Mouse (Mus musculus) CH12.LX (cell line): ENCODE measurements at regions not wholly inside any gene's neighbourhood (a gene's known extent, or its start where the extent isn't known, plus 50 kb on each side); places are given as distances from the start of the nearest gene placed in this dataset.

Experiments used
- DNase-seq: peaks from one replicate; pipeline ENCODE4 v3.0.0-alpha.2; 2013; ENCODE audit errors: extremely low read depth
- H3K27ac ChIP-seq: 2 replicates; pipeline ENCODE4 v1.5.1; 2012; ENCODE audit warnings: low read depth, mild to moderate bottlenecking, control low read depth, moderate library complexity; ENCODE audit not compliant: insufficient read depth
- H3K27me3 ChIP-seq: replicated peaks from 2 replicates; pipeline ENCODE3; 2012; ENCODE audit warnings: inconsistent platforms
- H3K36me3 ChIP-seq, 2 experiments: replicated peaks in 1 of 2; 2 replicates each; pipeline versions ENCODE3 to v1.6.1; 2012; ENCODE audit warnings: inconsistent platforms in 1 of 2, low read length in 1 of 2, mild to moderate bottlenecking in 1 of 2, mixed read lengths in 1 of 2, moderate library complexity in 1 of 2; ENCODE audit not compliant: control insufficient read depth in 1 of 2, insufficient read depth in 1 of 2
- H3K4me1 ChIP-seq, 2 experiments: 2 replicates each; pipeline ENCODE4 v1.6.1; 2012; ENCODE audit warnings: inconsistent platforms in 1 of 2, moderate library complexity in 1 of 2; ENCODE audit not compliant: insufficient read depth in 2 of 2, control insufficient read depth in 1 of 2
- H3K4me2 ChIP-seq: 2 replicates; pipeline ENCODE4 v1.6.1; 2012; ENCODE audit warnings: low read depth, mild to moderate bottlenecking, control low read depth; ENCODE audit not compliant: poor library complexity, insufficient read depth, severe bottlenecking
- H3K4me3 ChIP-seq, 3 experiments: fragments of 150-350 bp in 1 of 3; sonication (generic) in 1 of 3; replicated peaks in 1 of 3; 2 replicates each; pipeline versions ENCODE3 to v1.5.1; 2011 to 2012; ENCODE audit warnings: low read depth in 2 of 3, low read length in 2 of 3, mild to moderate bottlenecking in 2 of 3, moderate library complexity in 2 of 3, control low read depth in 1 of 3, improper control_type of control experiment in 1 of 3, inconsistent platforms in 1 of 3, mixed read lengths in 1 of 3; ENCODE audit not compliant: poor library complexity in 1 of 3
- H3K79me2 ChIP-seq: replicated peaks from 2 replicates; pipeline ENCODE4 v1.6.1; 2012; ENCODE audit warnings: mild to moderate bottlenecking, moderate library complexity; ENCODE audit not compliant: control insufficient read depth, poor library complexity, insufficient read depth, severe bottlenecking; ENCODE audit errors: extremely low read depth
- H3K9ac ChIP-seq: 2 replicates; pipeline ENCODE4 v1.6.1; 2012; ENCODE audit warnings: low read depth, mild to moderate bottlenecking, control low read depth, moderate library complexity; ENCODE audit not compliant: insufficient read depth
- H3K9me3 ChIP-seq: replicated peaks from 2 replicates; pipeline ENCODE3; 2012; ENCODE audit warnings: low read length, inconsistent platforms, mixed read lengths
- BHLHE40 ChIP-seq: IDR thresholded peaks from 2 replicates; pipeline ENCODE4 v1.6.1; 2011; ENCODE audit warnings: mild to moderate bottlenecking, low read depth, low read length, improper control_type of control experiment
- CTCF ChIP-seq, 2 experiments: IDR thresholded peaks in 1 of 2; conservative IDR thresholded peaks in 1 of 2; 2 replicates each; pipeline ENCODE4 v1.5.1; 2011 to 2012; ENCODE audit warnings: low read depth in 2 of 2, low read length in 2 of 2, improper control_type of control experiment in 1 of 2, inconsistent platforms in 1 of 2, mild to moderate bottlenecking in 1 of 2, moderate library complexity in 1 of 2
- HCFC1 ChIP-seq: IDR thresholded peaks from 2 replicates; pipeline ENCODE4 v1.6.1; 2012; ENCODE audit warnings: low read depth, mild to moderate bottlenecking, inconsistent platforms, low read length, improper control_type of control experiment
- JUN ChIP-seq: IDR thresholded peaks from 2 replicates; pipeline ENCODE4 v1.6.1; 2011; ENCODE audit warnings: low read depth, mild to moderate bottlenecking, low read length, improper control_type of control experiment, moderate library complexity; ENCODE audit not compliant: insufficient read depth
- JUND ChIP-seq: conservative IDR thresholded peaks from 2 replicates; pipeline ENCODE4 v1.6.1; 2011; ENCODE audit warnings: low read depth, low read length, improper control_type of control experiment
- MAFK ChIP-seq: IDR thresholded peaks from 2 replicates; pipeline ENCODE4 v1.6.1; 2011; ENCODE audit warnings: low read length, improper control_type of control experiment; ENCODE audit not compliant: insufficient replicate concordance
- MAZ ChIP-seq: IDR thresholded peaks from 2 replicates; pipeline ENCODE4 v1.6.1; 2012; ENCODE audit warnings: low read depth, mild to moderate bottlenecking, inconsistent platforms, low read length, improper control_type of control experiment, moderate library complexity
- MEF2A ChIP-seq: IDR thresholded peaks from 2 replicates; pipeline ENCODE4 v1.6.1; 2014; ENCODE audit warnings: low read depth, mild to moderate bottlenecking, inconsistent platforms, low read length, improper control_type of control experiment, borderline replicate concordance
- MXI1 ChIP-seq: IDR thresholded peaks from 2 replicates; pipeline ENCODE4 v1.6.1; 2011; ENCODE audit warnings: mild to moderate bottlenecking, low read depth, low read length, improper control_type of control experiment
- MYC ChIP-seq: IDR thresholded peaks from 2 replicates; pipeline ENCODE4 v1.6.1; 2011; ENCODE audit warnings: low read depth, mild to moderate bottlenecking, improper control_type of control experiment, low read length
- NELFE ChIP-seq: IDR thresholded peaks from 2 replicates; pipeline ENCODE4 v1.6.1; 2011; ENCODE audit warnings: low read depth, low read length, improper control_type of control experiment
- RAD21 ChIP-seq: IDR thresholded peaks from 2 replicates; pipeline ENCODE4 v1.6.1; 2011; ENCODE audit warnings: low read depth, mild to moderate bottlenecking, low read length, improper control_type of control experiment, moderate library complexity
- SMC3 ChIP-seq: IDR thresholded peaks from 2 replicates; pipeline ENCODE4 v1.6.1; 2011; ENCODE audit warnings: low read depth, low read length, improper control_type of control experiment
- TBP ChIP-seq: conservative IDR thresholded peaks from 2 replicates; pipeline ENCODE4 v1.6.1; 2011; ENCODE audit warnings: low read depth, low read length, improper control_type of control experiment
- TCF12 ChIP-seq: IDR thresholded peaks from 2 replicates; pipeline ENCODE4 v1.6.1; 2014; ENCODE audit warnings: low read depth, mild to moderate bottlenecking, inconsistent platforms, low read length, improper control_type of control experiment
- ZC3H11A ChIP-seq: IDR thresholded peaks from 2 replicates; pipeline ENCODE4 v1.6.1; 2012; ENCODE audit warnings: low read depth, mild to moderate bottlenecking, inconsistent platforms, low read length, improper control_type of control experiment
- ZKSCAN1 ChIP-seq: IDR thresholded peaks from 2 replicates; pipeline ENCODE4 v1.6.1; 2012; ENCODE audit warnings: low read depth, inconsistent platforms, low read length, improper control_type of control experiment, borderline replicate concordance
- dilution Hi-C: fragments of 300-500 bp; cut with MboI; formaldehyde crosslinking; loops from 2 replicates; pipeline ENCODE4 v1.14.3; 2020; ENCODE audit warnings: low sequenced_read_pairs; ENCODE audit not compliant: extremely low pct_unique_long_range_greater_than_20kb, extremely low pct_ligation_motif_present
- in situ Hi-C: fragments of 300-500 bp; cut with MboI; formaldehyde crosslinking; loops from 3 replicates; pipeline ENCODE4 v1.14.3; 2019; ENCODE audit warnings: low sequenced_read_pairs, low pct_ligation_motif_present, low pct_unique_long_range_greater_than_20kb, mixed read lengths

- Histone ChIP-seq H3K27me3 (no peaks in the 10 kb centered on the region), H3K9me3 (no peaks in the 10 kb centered on the region), H3K27ac (no peak overlapping the region), H3K79me2 (no peaks in the 10 kb centered on the region), H3K9ac (no peak overlapping the region), H3K4me1 (no peaks in the 10 kb centered on the region)
- DNase-seq: no peak
- dilution Hi-C loops (no loop called here), in situ Hi-C loops (no loop called here)
- TF ChIP-seq TBP (no peak), MXI1 (no peak), MAZ (no peak), TCF12 (no peak), BHLHE40 (no peak), NELFE (no peak), ZKSCAN1 (no peak), JUND (no peak), ZC3H11A (no peak), HCFC1 (no peak), MAFK (no peak), JUN (no peak)
- TF ChIP-seq, all 38 proteins: peak for 0
- no peak overlapping the region for H3K4me3 ChIP-seq
- H3K36me3 ChIP-seq: no peaks in the 10 kb centered on the region
- no peak overlapping the region for H3K4me2 ChIP-seq
Observed at GRCm38 (mm10) chr14:13197330-13197892, 87.2 kb upstream of the Synpr start.

- H3K79me2 ChIP-seq: no peaks in the 10 kb centered on the region
- no peak overlapping the region for H3K27ac ChIP-seq
- peak; percentile 63 for DNase-seq
- H3K36me3 ChIP-seq: no peaks in the 10 kb centered on the region
- in situ Hi-C loops: no loop called here
- H3K4me1 ChIP-seq: no peaks in the 10 kb centered on the region
- dilution Hi-C loops: no loop called here
- peak; percentile 24 to 82; a peak in 3 of 4 replicates for TF ChIP-seq CTCF (conservative IDR thresholded peaks at IDR 0.05 in 1 of 2, IDR thresholded peaks at IDR 0.05 in 1 of 2; ENCODE audit: low read depth in 2 of 2, low read length in 2 of 2)
- TF ChIP-seq SMC3: peak; percentile 88
- TF ChIP-seq HCFC1: no peak
- no peak for TF ChIP-seq JUN
- peak; percentile 92 for TF ChIP-seq RAD21
- TF ChIP-seq MYC: 0 out of 2 replicates have a peak, but pooled peaks have one; percentile 27
- TF ChIP-seq ZC3H11A: peak; percentile 67; the same call in 1 of the 2 replicates
- 0 out of 2 replicates have a peak, but pooled peaks have one; percentile 20 for TF ChIP-seq MEF2A
- H3K9me3 ChIP-seq: no peaks in the 10 kb centered on the region
- H3K4me2 ChIP-seq: no peak overlapping the region
- H3K27me3 ChIP-seq: no peaks in the 10 kb centered on the region
- H3K4me3 ChIP-seq: no peak overlapping the region
- no peak overlapping the region for H3K9ac ChIP-seq
Observed at GRCm38 (mm10) chr14:13198491-13198890, 86.1 kb upstream of the Synpr start.
